In the genomic region with DNA sequence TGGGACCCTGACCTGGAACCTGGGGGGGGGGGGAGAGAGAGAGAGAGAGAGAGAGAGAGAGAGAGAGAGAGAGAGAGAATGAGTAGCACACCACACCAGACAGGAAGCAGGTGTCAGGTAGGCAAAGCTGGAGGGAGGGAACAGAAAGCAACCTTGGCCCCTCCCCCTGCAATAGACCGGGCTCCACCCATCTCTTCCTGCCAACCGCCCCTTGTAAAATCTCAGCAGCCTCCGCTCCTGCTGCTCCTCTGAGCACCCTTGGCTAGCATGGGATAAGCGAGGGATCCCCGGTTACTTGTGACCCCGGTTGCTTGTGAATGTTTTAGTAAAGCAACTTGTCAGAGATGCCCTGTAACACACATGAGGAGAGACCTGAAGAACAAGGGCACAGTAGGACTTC, we compare ENCODE assay signal across 8 mouse cellular contexts.
DNase-seq lines count a peak whose midpoint lies in the region; ATAC-seq lines count a peak whose summit lies in the region.

No protein-coding gene starts in this region.

- DNase-seq in kidney, postnatal 10 days, result peak; percentile 33
- DNase-seq in kidney, postnatal 25 days, result no peak
- DNase-seq in embryonic facial prominence, embryonic 11.5 days (ENCODE audit: low spot score), result peak; percentile 39
- DNase-seq in lung, adult 18-20 months, result peak; percentile 63 to 74
- peak; percentile 81 for DNase-seq in thymus, postnatal 0 days (ENCODE audit: low spot score)
- no peak for DNase-seq in c-Kit-positive CD71-positive TER-119-positive erythroid progenitor cells, embryonic 14.5 days (ENCODE audit: low spot score)
- no peak for DNase-seq in midbrain, embryonic 10.5 days (ENCODE audit: low spot score)
- no peak for DNase-seq in urinary bladder, adult 2 months (ENCODE audit: low spot score)

- no peak overlapping the region for H3K4me2 ChIP-seq in embryonic facial prominence, embryonic 11.5 days (ENCODE audit: low read depth, low read length)

- H3K4me3 ChIP-seq in embryonic facial prominence, embryonic 11.5 days (ENCODE audit: low read depth, low read length), result no peak overlapping the region
- H3K4me3 ChIP-seq in midbrain, embryonic 10.5 days, result no peak overlapping the region

- 12% methylated on average over 6 of the region's 6 CpGs for WGBS in embryonic facial prominence, embryonic 11.5 days
- WGBS in midbrain, embryonic 10.5 days, result 16% methylated on average over 6 of the region's 6 CpGs

- no peak overlapping the region for H3K27ac ChIP-seq in embryonic facial prominence, embryonic 11.5 days (replicated peaks; ENCODE audit: low read depth, low read length)
- no peak overlapping the region for H3K27ac ChIP-seq in midbrain, embryonic 10.5 days (replicated peaks)

- 0 out of 2 replicates have a peak, but pooled peaks have one; percentile 36 for ATAC-seq in embryonic facial prominence, embryonic 11.5 days (replicated peaks; ENCODE audit: insufficient number of reproducible peaks, low FRiP score, low TSS enrichment, low read depth)

- no peaks in the 10 kb centered on the region for H3K9me3 ChIP-seq in embryonic facial prominence, embryonic 11.5 days (replicated peaks; ENCODE audit: control insufficient read depth, low read length)
- H3K9me3 ChIP-seq in midbrain, embryonic 10.5 days (replicated peaks), result no peaks in the 10 kb centered on the region

- no peaks in the 10 kb centered on the region for H3K27me3 ChIP-seq in embryonic facial prominence, embryonic 11.5 days (ENCODE audit: control insufficient read depth, insufficient read depth, low read length)
- no peaks in the 10 kb centered on the region for H3K27me3 ChIP-seq in midbrain, embryonic 10.5 days (ENCODE audit: low read depth, poor library complexity, severe bottlenecking)

- H3K4me1 ChIP-seq in embryonic facial prominence, embryonic 11.5 days (ENCODE audit: control insufficient read depth, insufficient read depth, low read length), result no peaks in the 10 kb centered on the region
- peaks cover 8% of the 10 kb centered on the region; the same call in 1 of the 2 replicates for H3K4me1 ChIP-seq in midbrain, embryonic 10.5 days

- no peak overlapping the region for H3K9ac ChIP-seq in embryonic facial prominence, embryonic 11.5 days (replicated peaks; ENCODE audit: low read length)

- no peaks in the 10 kb centered on the region for H3K36me3 ChIP-seq in embryonic facial prominence, embryonic 11.5 days (replicated peaks; ENCODE audit: control insufficient read depth, insufficient read depth, low read depth, low read length)
- H3K36me3 ChIP-seq in midbrain, embryonic 10.5 days, result no peaks in the 10 kb centered on the region

Comparison
In these comparisons a context has a peak if more than half of its experiments do, and no peak if none do; other contexts are left out.
1. DNase-seq: peak in kidney, postnatal 10 days (single experiment), embryonic facial prominence, embryonic 11.5 days (single experiment), lung, adult 18-20 months (2 of 2) and thymus, postnatal 0 days (single experiment); none in kidney, postnatal 25 days (0 of 2), c-Kit-positive CD71-positive TER-119-positive erythroid progenitor cells, embryonic 14.5 days (single experiment), midbrain, embryonic 10.5 days (single experiment) and urinary bladder, adult 2 months (single experiment).